Mouse (Mus musculus) MEL (cell line): ENCODE measurements around the gene Rims3. TPM values are rescaled to one million over a fixed set of nuclear protein-coding genes. Genes with fewer than 3 reads are reported as not detected.
A peak's percentile ranks its signal among the peaks of the same experiment; 100 is the strongest.

Experiments used
- DNase-seq: peaks from one replicate; pipeline ENCODE4 v3.0.0; 2011; ENCODE audit warnings: low read depth, low spot score
- H3K27ac ChIP-seq: 2 replicates; pipeline ENCODE4 v1.5.1; 2012; ENCODE audit warnings: low read depth, mild to moderate bottlenecking, control low read depth, low read length, moderate library complexity; ENCODE audit not compliant: control insufficient read depth
- H3K27me3 ChIP-seq, 2 experiments: fragments of 150-350 bp in 1 of 2; sonication (generic) in 1 of 2; 2 replicates each; pipeline ENCODE4 v1.6.1; 2012; ENCODE audit warnings: low read length in 2 of 2, mild to moderate bottlenecking in 2 of 2, improper control_type of control experiment in 1 of 2, moderate library complexity in 1 of 2; ENCODE audit not compliant: insufficient read depth in 2 of 2, control insufficient read depth in 1 of 2
- H3K36me3 ChIP-seq, 2 experiments: 2 replicates each; pipeline ENCODE4 v1.6.1; 2012 to 2014; ENCODE audit warnings: low read length in 2 of 2, improper control_type of control experiment in 1 of 2, inconsistent platforms in 1 of 2, mild to moderate bottlenecking in 1 of 2; ENCODE audit not compliant: insufficient read depth in 2 of 2, control insufficient read depth in 1 of 2
- H3K4me1 ChIP-seq, 2 experiments: fragments of 150-350 bp in 1 of 2; sonication (generic) in 1 of 2; 2 replicates each; pipeline ENCODE4 v1.6.1; 2012; ENCODE audit warnings: low read length in 2 of 2, improper control_type of control experiment in 1 of 2, mild to moderate bottlenecking in 1 of 2; ENCODE audit not compliant: insufficient read depth in 2 of 2, control insufficient read depth in 1 of 2
- H3K4me3 ChIP-seq, 2 experiments: fragments of 150-350 bp in 1 of 2; sonication (generic) in 1 of 2; 2 replicates each; pipeline ENCODE4 v1.5.1; 2012; ENCODE audit warnings: low read depth in 2 of 2, low read length in 2 of 2, mild to moderate bottlenecking in 2 of 2, moderate library complexity in 2 of 2, control low read depth in 1 of 2, improper control_type of control experiment in 1 of 2; ENCODE audit not compliant: control insufficient read depth in 1 of 2, insufficient read depth in 1 of 2
- H3K79me2 ChIP-seq: 2 replicates; pipeline ENCODE4 v1.6.1; 2012; ENCODE audit warnings: mild to moderate bottlenecking, low read length, moderate library complexity; ENCODE audit not compliant: control insufficient read depth, poor library complexity, insufficient read depth
- H3K9ac ChIP-seq: 2 replicates; pipeline ENCODE4 v1.6.1; 2012; ENCODE audit warnings: low read depth, mild to moderate bottlenecking, control low read depth, low read length, moderate library complexity; ENCODE audit not compliant: control insufficient read depth, poor library complexity, severe bottlenecking
- H3K9me3 ChIP-seq: fragments of 150-350 bp; sonication (generic); replicated peaks from 2 replicates; pipeline ENCODE4 v1.6.1; 2012; ENCODE audit warnings: mild to moderate bottlenecking, low read length, improper control_type of control experiment, moderate library complexity; ENCODE audit not compliant: insufficient read depth
- BHLHE40 ChIP-seq: IDR thresholded peaks from 2 replicates; pipeline ENCODE4 v1.6.1; 2012; ENCODE audit warnings: low read depth, mild to moderate bottlenecking, inconsistent platforms, low read length, improper control_type of control experiment, borderline replicate concordance
- CHD2 ChIP-seq: IDR thresholded peaks from 2 replicates; pipeline ENCODE4 v1.6.1; 2011; ENCODE audit warnings: low read length, improper control_type of control experiment
- CTCF ChIP-seq, 3 experiments: IDR thresholded peaks in 2 of 3; conservative IDR thresholded peaks in 1 of 3; 2 replicates each; pipeline ENCODE4 v1.5.1; 2011 to 2012; ENCODE audit warnings: low read length in 3 of 3, low read depth in 2 of 3, mild to moderate bottlenecking in 2 of 3, improper control_type of control experiment in 1 of 3, inconsistent platforms in 1 of 3, mixed read lengths in 1 of 3, moderate library complexity in 1 of 3; ENCODE audit not compliant: control insufficient read depth in 1 of 3, insufficient read depth in 1 of 3, poor library complexity in 1 of 3, severe bottlenecking in 1 of 3
- E2F4 ChIP-seq: IDR thresholded peaks from 2 replicates; pipeline ENCODE4 v1.6.1; 2011; ENCODE audit warnings: low read depth, low read length, improper control_type of control experiment, borderline replicate concordance
- ELF1 ChIP-seq: IDR thresholded peaks from 2 replicates; pipeline ENCODE4 v1.6.1; 2014; ENCODE audit warnings: low read depth, mild to moderate bottlenecking, inconsistent platforms, low read length, improper control_type of control experiment, moderate library complexity
- EP300 ChIP-seq, 2 experiments: IDR thresholded peaks; 2 replicates each; pipeline ENCODE4 v1.6.1; 2011; ENCODE audit warnings: improper control_type of control experiment in 2 of 2, low read length in 2 of 2, low read depth in 1 of 2, mild to moderate bottlenecking in 1 of 2
- ETS1 ChIP-seq: IDR thresholded peaks from 2 replicates; pipeline ENCODE4 v1.6.1; 2012; ENCODE audit warnings: low read depth, mild to moderate bottlenecking, inconsistent platforms, low read length, improper control_type of control experiment, moderate library complexity
- GATA1 ChIP-seq: IDR thresholded peaks from 2 replicates; pipeline ENCODE4 v1.6.1; 2011; ENCODE audit warnings: low read depth, low read length, improper control_type of control experiment
- HCFC1 ChIP-seq: IDR thresholded peaks from 2 replicates; pipeline ENCODE4 v1.6.1; 2012; ENCODE audit warnings: low read depth, mild to moderate bottlenecking, inconsistent platforms, low read length, improper control_type of control experiment, moderate library complexity
- JUND ChIP-seq: IDR thresholded peaks from 2 replicates; pipeline ENCODE4 v1.6.1; 2011; ENCODE audit warnings: low read depth, mild to moderate bottlenecking, improper control_type of control experiment, low read length
- MAZ ChIP-seq: IDR thresholded peaks from 2 replicates; pipeline ENCODE4 v1.6.1; 2012; ENCODE audit warnings: low read depth, mild to moderate bottlenecking, inconsistent platforms, low read length, improper control_type of control experiment
- MEF2A ChIP-seq: IDR thresholded peaks from 2 replicates; pipeline ENCODE4 v1.6.1; 2014; ENCODE audit warnings: low read depth, mild to moderate bottlenecking, inconsistent platforms, low read length, improper control_type of control experiment; ENCODE audit not compliant: poor library complexity, insufficient replicate concordance, severe bottlenecking; ENCODE audit errors: extremely low read depth
- MXI1 ChIP-seq: IDR thresholded peaks from 2 replicates; pipeline ENCODE4 v1.6.1; 2011; ENCODE audit warnings: mild to moderate bottlenecking, low read depth, low read length, improper control_type of control experiment
- MYB ChIP-seq: IDR thresholded peaks from 2 replicates; pipeline ENCODE4 v1.6.1; 2011; ENCODE audit warnings: mild to moderate bottlenecking, low read depth, low read length, improper control_type of control experiment
- NELFE ChIP-seq: IDR thresholded peaks from 2 replicates; pipeline ENCODE4 v1.6.1; 2011; ENCODE audit warnings: low read depth, low read length, improper control_type of control experiment
- NRF1 ChIP-seq: IDR thresholded peaks from 2 replicates; pipeline ENCODE4 v1.6.1; 2014; ENCODE audit warnings: low read depth, mild to moderate bottlenecking, inconsistent platforms, low read length, improper control_type of control experiment, moderate library complexity; ENCODE audit not compliant: poor library complexity, insufficient read depth, severe bottlenecking
- POLR2AphosphoS2 ChIP-seq: IDR thresholded peaks from 2 replicates; pipeline ENCODE4 v1.6.1; 2011; ENCODE audit warnings: low read length, improper control_type of control experiment
- POLR2AphosphoS5 ChIP-seq: IDR thresholded peaks from 2 replicates; pipeline ENCODE4 v1.6.1; 2012; ENCODE audit warnings: low read depth, borderline replicate concordance, mild to moderate bottlenecking, inconsistent platforms, low read length, moderate library complexity, mixed read lengths
- RAD21 ChIP-seq: IDR thresholded peaks from 2 replicates; pipeline ENCODE4 v1.6.1; 2011; ENCODE audit warnings: mild to moderate bottlenecking, low read depth, low read length, improper control_type of control experiment
- RCOR1 ChIP-seq: IDR thresholded peaks from 2 replicates; pipeline ENCODE4 v1.6.1; 2012; ENCODE audit warnings: low read depth, mild to moderate bottlenecking, inconsistent platforms, low read length, improper control_type of control experiment
- SIN3A ChIP-seq: IDR thresholded peaks from 2 replicates; pipeline ENCODE4 v1.6.1; 2012; ENCODE audit warnings: low read length, improper control_type of control experiment, inconsistent platforms
- TAL1 ChIP-seq: IDR thresholded peaks from 2 replicates; pipeline ENCODE4 v1.6.1; 2012; ENCODE audit warnings: mild to moderate bottlenecking, inconsistent platforms, low read length, moderate library complexity, mixed read lengths
- TBP ChIP-seq: IDR thresholded peaks from 2 replicates; pipeline ENCODE4 v1.8.0; 2011; ENCODE audit warnings: low read depth, low read length, improper control_type of control experiment
- TCF12 ChIP-seq: IDR thresholded peaks from 2 replicates; pipeline ENCODE4 v1.6.1; 2014; ENCODE audit warnings: low read depth, mild to moderate bottlenecking, inconsistent platforms, low read length, improper control_type of control experiment, moderate library complexity
- UBTF ChIP-seq: IDR thresholded peaks from 2 replicates; pipeline ENCODE4 v1.6.1; 2012; ENCODE audit warnings: low read depth, mild to moderate bottlenecking, inconsistent platforms, low read length, improper control_type of control experiment, moderate library complexity, borderline replicate concordance; ENCODE audit not compliant: insufficient read depth
- USF2 ChIP-seq, 2 experiments: IDR thresholded peaks; 2 replicates each; pipeline ENCODE4 v1.6.1; 2011 to 2012; ENCODE audit warnings: improper control_type of control experiment in 2 of 2, low read length in 2 of 2, borderline replicate concordance in 1 of 2, inconsistent platforms in 1 of 2, low read depth in 1 of 2, mild to moderate bottlenecking in 1 of 2; ENCODE audit not compliant: insufficient read depth in 1 of 2
- ZC3H11A ChIP-seq: IDR thresholded peaks from 2 replicates; pipeline ENCODE4 v1.6.1; 2012; ENCODE audit warnings: low read depth, mild to moderate bottlenecking, inconsistent platforms, low read length, improper control_type of control experiment
- ZKSCAN1 ChIP-seq: IDR thresholded peaks from 2 replicates; pipeline ENCODE4 v1.6.1; 2012; ENCODE audit warnings: low read depth, mild to moderate bottlenecking, inconsistent platforms, low read length, improper control_type of control experiment, moderate library complexity
- ZNF384 ChIP-seq: IDR thresholded peaks from 2 replicates; pipeline ENCODE4 v1.6.1; 2012; ENCODE audit warnings: low read depth, mild to moderate bottlenecking, inconsistent platforms, low read length, improper control_type of control experiment
- polyA plus RNA-seq, 2 experiments: library from polyadenylated mRNA; stranded (reverse) in 1 of 2; unstranded in 1 of 2; fragments of >175 nt in 1 of 2; fragments of >200 nt in 1 of 2; gene quantifications; 2 replicates each; pipeline versions ENCODE4 v1.2.1 to v1.2.4; 2012; ENCODE audit warnings: low replicate concordance in 2 of 2, low read depth in 1 of 2; ENCODE audit not compliant: insufficient read length in 2 of 2, insufficient read depth in 1 of 2, missing spikeins in 1 of 2
- total RNA-seq: library from RNA; depleted of rRNA; stranded (reverse); fragments of 300-350 nt; gene quantifications from 2 replicates; pipeline ENCODE4 v1.2.3, GENCODE M21; 2012

The Rims3 gene
- total and polyA plus RNA-seq, 3 experiments = 0.07 TPM; not detected in 2

DNA sequence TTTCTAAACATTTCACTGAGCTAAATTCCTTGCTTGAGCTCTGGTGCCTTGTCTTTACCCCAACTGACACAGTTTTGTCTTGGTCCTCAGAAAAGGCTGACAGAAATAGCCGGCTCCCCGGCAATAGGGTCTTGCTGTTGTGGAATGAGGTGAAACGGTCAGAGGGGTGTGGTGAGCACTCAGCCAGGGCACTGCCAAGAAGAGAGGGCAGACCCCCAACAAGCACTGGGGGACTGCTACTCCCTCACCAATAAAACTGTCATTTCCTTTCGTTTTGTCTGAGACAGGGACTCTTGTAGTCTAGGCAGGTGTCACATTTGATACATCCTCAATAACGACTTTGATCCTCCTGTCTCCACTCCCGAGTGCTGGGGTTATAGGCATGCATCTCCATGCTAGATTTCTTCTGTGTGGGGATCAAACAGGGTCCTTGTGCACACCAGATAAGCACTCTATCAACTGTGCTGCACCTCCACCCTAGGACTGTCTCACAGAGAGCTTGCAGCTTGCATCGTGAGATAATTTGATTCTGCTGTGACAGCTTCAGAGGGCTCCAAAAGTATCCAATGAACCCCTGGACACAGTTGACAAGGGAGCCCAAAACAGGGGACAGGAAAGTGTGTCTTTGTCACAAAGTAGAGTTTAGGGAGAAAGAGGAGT is 10.1 kb upstream of the Rims3 start:
- DNase-seq = peak; percentile 74

DNA sequence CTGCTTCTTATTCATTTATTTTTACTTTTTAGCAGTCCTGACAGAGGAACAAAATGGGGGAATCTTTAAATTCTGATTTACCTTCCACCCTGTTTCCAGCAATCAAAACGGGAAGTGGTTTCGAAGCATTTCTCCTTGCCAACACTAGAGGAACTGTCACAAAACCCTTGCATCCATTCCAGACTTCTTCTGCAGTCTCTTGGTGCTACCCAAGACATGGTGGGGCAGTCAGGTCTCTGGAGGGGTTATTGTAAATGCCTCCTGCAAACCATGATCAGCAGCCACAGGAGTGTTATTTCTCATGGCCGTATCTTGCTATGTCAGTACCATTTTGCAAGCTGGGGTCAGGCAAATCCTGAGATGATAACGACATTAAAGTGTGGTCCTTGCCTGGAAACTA is 9.5 kb upstream of the Rims3 start:
- Histone ChIP-seq H3K36me3 (peaks cover 0 to 11% of the 10 kb centered on the region in 2 experiments; a peak in 2 of 4 replicates), H3K4me3 (no peak overlapping the region), H3K9me3 (no peaks in the 10 kb centered on the region), H3K27me3 (peaks cover 3 to 5% of the 10 kb centered on the region in 2 experiments; a peak in 3 of 4 replicates), H3K4me1 (peaks cover 0 to 15% of the 10 kb centered on the region in 2 experiments; a peak in 2 of 4 replicates), H3K9ac (no peak overlapping the region), H3K27ac (no peak overlapping the region), H3K79me2 (no peaks in the 10 kb centered on the region)
- TF ChIP-seq RCOR1 (peak; percentile 80; the same call in 1 of the 2 replicates), USF2 (IDR thresholded peaks at IDR 0.05; ENCODE audit: borderline replicate concordance in 1 of 2, insufficient read depth in 1 of 2, low read depth in 1 of 2, low read length in 2 of 2) (no peak), CTCF (IDR thresholded peaks at IDR 0.05 in 2 of 3, conservative IDR thresholded peaks at IDR 0.05 in 1 of 3; ENCODE audit: control insufficient read depth in 1 of 3, insufficient read depth in 1 of 3, low read depth in 2 of 3, low read length in 3 of 3, poor library complexity in 1 of 3, severe bottlenecking in 1 of 3) (peak in 2 of 3 experiments; percentile 4 to 13; a peak in 3 of 6 replicates)
- peak; percentile 77 for DNase-seq

More for the DNA sequence above, 10.1 kb upstream of the Rims3 start:
- H3K79me2 ChIP-seq = no peaks in the 10 kb centered on the region
- H3K9ac ChIP-seq = no peak overlapping the region
- no peak for TF ChIP-seq CHD2
- no peak for TF ChIP-seq NRF1
- no peak for TF ChIP-seq ZC3H11A
- peak; percentile 58 to 84; a peak in 2 of 4 replicates for TF ChIP-seq EP300 (IDR thresholded peaks at IDR 0.05; ENCODE audit: low read depth in 1 of 2, low read length in 2 of 2)
- no peak for TF ChIP-seq ZKSCAN1
- TF ChIP-seq MXI1 = no peak
- no peak for TF ChIP-seq MAZ
- no peak for TF ChIP-seq POLR2AphosphoS2
- no peak for TF ChIP-seq ELF1
- no peak for TF ChIP-seq JUND
- no peak for TF ChIP-seq E2F4
- TF ChIP-seq TCF12 = peak; percentile 84
- TF ChIP-seq MEF2A = no peak
- no peak for TF ChIP-seq UBTF
- no peak for TF ChIP-seq TBP
- no peak for TF ChIP-seq NELFE
- TF ChIP-seq SIN3A = no peak
- TF ChIP-seq RAD21 = no peak
- no peak for TF ChIP-seq USF2 (IDR thresholded peaks at IDR 0.05; ENCODE audit: borderline replicate concordance in 1 of 2, insufficient read depth in 1 of 2, low read depth in 1 of 2, low read length in 2 of 2)
- no peak for TF ChIP-seq BHLHE40
- peak; percentile 79 for TF ChIP-seq TAL1
- no peak for TF ChIP-seq MYB
- no peak for TF ChIP-seq ETS1
- peak; percentile 89 for TF ChIP-seq GATA1
- TF ChIP-seq POLR2AphosphoS5 = no peak
- no peak; the same call in 1 of the 2 replicates for TF ChIP-seq RCOR1
- no peak for TF ChIP-seq ZNF384
- no peak for TF ChIP-seq HCFC1
- H3K27ac ChIP-seq = peak overlapping the region; percentile 27; the same call in 1 of the 2 replicates
- H3K9me3 ChIP-seq = no peaks in the 10 kb centered on the region
- H3K36me3 ChIP-seq = peaks cover 0 to 11% of the 10 kb centered on the region in 2 experiments; a peak in 2 of 4 replicates
- H3K27me3 ChIP-seq = peaks cover 3 to 5% of the 10 kb centered on the region in 2 experiments; a peak in 3 of 4 replicates
- H3K4me3 ChIP-seq = no peak overlapping the region
- peaks cover 0 to 15% of the 10 kb centered on the region in 2 experiments; a peak in 2 of 4 replicates for H3K4me1 ChIP-seq
